Mouse (Mus musculus): Measurements from ENCODE around the gene Wnk4.

Gene Wnk4

DNA sequence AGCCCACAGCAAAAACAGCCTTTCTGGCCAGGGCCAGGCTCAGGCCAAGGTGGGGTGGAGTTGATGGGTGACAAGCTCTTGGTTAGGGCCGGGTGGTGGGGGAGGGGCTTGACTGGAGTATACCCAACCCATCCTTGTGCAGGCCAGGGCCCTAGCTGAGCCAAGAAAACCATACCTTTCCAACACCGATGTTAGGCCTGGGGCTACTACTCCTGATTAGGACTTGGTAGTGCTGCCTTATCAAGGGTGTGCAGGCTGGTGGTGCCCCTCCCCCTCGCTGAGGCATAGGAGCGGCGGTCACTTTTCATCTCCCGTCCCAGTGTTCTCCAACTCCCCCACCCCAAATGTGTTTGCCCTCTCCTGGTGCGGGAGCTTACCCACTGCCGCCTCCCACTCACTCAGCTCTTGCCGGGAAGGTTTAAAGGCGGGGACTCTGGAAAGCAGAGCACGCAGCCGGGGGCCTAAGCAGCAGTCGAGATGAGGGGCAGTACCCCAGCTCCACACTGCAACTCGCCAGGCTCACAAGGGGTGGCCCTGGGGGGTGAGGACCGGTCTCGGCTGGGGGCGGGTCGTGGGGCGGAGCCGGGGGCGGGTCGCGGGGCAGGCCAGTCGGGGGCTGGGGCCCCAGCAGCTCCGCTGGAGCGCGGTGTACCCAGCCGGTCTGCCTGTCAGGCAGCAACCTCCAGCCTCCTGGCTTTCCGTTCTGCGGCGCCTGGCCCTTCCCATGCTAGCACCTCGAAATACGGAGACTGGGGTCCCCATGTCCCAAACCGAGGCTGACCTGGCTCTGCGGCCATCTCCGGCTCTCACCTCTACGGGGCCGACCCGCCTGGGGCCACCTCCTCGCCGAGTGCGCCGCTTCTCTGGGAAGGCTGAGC lies at the start of gene Wnk4:
Gene Wnk4, plus strand, starts transcription at position 620 of the 878 bp plus-strand sequence.
- peak; percentile 79 for DNase-seq

- peak; percentile 85 for DNase-seq
Measured at GRCm38 (mm10) chr11:101211970-101212369, 48.4 kb upstream of the Wnk4 start.

- no peak for DNase-seq
Measured at GRCm38 (mm10) chr11:101216936-101217335, 43.4 kb upstream of the Wnk4 start.

DNA sequence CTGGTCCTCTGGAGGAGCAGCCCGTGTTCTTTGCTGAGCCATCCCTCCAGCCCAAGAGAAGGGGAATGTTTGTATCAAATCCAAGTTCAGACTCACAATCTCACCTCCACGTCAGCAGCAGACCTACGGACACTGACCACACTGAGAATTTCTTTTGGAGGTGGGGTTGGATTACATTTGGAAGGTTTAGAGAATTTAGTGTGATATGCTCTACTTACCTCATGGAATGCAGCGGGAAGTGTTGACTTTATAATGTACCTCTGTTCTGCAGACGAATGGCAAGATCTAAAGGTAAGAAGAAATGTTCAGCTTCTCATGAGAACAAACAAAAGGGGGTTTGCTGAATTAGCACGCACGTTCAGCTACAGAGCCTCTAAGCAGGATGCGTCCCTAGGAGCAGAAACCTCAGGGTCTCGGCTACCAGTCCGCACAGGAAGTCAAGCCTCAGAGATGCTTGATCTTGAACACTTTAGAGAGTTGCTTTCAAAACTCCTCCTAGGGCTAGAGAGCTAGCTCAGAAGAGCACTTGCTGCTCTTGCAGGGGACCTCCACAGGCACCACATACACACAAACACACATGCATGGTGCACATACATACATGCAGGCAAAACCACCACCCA lies 41.8 kb upstream of the Wnk4 start:
- DNase-seq = no peak

- no peak for DNase-seq
Measured at GRCm38 (mm10) chr11:101220853-101221252, 39.5 kb upstream of the Wnk4 start.

DNA sequence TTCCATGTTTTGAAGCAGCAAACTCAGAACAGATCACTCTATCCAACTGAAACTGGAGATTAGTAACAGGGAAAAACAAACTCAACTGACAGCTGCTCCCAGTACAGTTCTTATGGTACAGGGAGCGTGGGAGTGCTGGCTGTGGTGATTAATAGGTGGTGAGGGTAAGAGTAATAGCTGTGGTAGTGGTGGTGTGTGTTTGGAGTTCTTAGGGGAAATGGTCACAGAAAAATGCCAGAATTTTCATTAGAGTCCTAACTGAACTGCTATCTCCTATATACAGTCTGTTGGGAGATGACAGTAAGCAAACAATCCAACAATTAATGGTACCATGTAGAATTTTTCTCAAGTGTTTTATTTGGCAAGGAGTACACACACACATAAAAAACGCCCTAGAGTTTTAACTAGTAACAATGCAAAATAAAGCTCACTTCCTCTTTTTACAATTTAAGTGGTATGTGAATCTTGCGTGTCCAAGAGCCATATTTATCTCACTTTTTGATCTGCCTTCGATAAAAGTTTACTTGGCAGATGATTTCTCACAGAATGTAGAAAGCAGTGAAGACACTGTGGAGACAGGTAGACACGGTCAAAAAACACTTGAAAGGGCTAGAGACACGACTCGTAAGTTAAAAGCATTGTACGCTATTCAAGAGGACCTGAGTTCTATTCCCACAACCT lies 38.9 kb upstream of the Wnk4 start:
- no peak for DNase-seq

- DNase-seq = no peak
Measured at GRCm38 (mm10) chr11:101224337-101224736, 36.0 kb upstream of the Wnk4 start.

- DNase-seq = no peak
Measured at GRCm38 (mm10) chr11:101225331-101226064, 34.9 kb upstream of the Wnk4 start.

DNA sequence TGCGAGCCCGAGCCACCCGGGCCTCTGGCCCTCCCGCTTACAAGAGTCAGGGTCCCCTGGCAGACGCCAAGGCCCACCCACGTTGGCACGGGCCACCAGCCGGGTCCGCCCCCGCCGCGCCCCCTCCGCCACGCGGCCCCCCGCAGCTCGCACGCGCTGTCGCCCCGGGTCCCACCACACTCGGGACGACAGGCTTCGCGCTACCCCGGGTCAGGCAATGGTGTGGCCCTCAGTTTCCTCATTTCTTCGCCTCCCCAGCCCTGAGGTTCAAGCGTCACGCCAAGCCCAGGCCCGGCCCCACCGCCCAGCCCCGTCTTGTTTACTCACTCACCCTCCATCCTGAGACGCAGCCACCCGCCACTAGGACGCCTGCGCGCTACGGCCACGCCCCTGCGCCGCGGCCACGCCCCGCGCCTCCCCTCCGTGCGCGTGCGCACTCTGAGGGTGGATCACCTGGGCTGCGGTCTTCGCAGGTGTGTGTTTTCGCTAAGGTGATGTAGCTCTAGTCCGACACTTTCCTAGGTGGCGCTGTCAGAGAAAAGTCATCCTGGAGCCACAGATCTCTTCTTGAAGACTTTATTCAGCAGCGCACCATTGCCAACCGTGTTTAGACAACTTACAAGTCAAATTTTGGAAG lies 34.2 kb upstream of the Wnk4 start, which contains the start of gene Ezh1:
Gene Ezh1, minus strand, starts transcription at position 399 of the 637 bp plus-strand sequence.
- DNase-seq = peak; percentile 86

GRCm38 (mm10) chr11:101229361-101229900 lies 30.9 kb upstream of the Wnk4 start:
- no peak for DNase-seq

GRCm38 (mm10) chr11:101230061-101230511 lies 30.3 kb upstream of the Wnk4 start:
- no peak for DNase-seq

DNA sequence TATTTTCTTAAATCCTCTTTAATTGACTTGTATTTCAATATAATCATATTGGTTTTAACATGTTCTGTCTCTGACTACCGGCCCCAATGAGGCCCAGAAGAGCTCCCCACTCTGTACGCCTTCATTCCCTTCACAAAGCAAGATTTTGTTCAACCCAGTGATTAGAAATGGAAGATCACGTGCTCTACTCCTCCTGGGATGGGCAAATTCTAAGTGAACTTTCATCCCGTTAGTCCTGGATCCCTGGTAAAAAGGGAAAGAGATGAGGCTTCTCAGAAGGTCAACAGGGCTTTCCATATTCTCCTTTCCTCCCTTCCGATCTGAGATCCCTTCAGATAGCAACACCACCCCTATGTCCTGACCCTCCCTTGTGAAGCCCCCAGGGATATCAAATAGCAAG lies 29.8 kb upstream of the Wnk4 start:
- DNase-seq = no peak

- DNase-seq = peak; percentile 40
Measured at GRCm38 (mm10) chr11:101230991-101231871, 29.1 kb upstream of the Wnk4 start.

DNA sequence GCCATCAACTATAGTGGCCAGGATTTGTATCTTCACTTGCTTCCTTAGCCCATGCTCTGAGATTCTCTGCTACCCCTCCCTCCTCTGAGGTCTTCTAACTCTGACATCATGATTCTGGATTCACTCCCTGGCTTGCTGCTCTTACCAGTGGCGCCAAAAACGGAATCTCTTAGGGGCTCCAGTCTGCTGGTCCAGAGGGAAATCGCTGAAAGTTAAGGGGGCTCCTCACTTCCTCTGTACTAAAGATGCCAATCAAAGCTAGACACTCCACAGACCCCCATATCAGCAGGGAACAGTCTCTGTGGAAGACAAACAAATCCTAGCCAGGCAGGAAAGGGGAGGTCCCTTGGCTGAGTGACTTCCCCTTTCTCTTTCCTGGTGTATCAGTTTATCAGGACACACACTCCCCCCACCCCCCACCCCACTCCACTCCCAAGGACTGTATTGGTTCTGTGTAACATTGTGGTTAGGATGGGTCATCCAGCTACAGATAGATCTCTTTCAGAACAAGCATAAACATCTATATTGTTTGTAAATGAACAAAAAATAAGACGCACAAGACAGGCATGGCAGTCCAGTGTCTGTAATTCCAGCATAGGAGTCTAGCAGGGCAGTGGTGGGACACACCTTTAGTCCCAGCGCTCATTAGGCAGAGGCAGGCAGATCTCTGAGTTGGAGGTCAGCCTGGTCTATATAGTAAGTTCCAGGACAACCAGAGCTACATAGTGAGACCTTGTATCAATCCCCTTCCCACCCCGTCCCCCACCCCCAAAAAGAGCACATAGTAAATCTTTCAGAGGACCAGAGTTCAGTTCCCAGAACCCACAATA lies 28.1 kb upstream of the Wnk4 start:
- no peak for DNase-seq

DNA sequence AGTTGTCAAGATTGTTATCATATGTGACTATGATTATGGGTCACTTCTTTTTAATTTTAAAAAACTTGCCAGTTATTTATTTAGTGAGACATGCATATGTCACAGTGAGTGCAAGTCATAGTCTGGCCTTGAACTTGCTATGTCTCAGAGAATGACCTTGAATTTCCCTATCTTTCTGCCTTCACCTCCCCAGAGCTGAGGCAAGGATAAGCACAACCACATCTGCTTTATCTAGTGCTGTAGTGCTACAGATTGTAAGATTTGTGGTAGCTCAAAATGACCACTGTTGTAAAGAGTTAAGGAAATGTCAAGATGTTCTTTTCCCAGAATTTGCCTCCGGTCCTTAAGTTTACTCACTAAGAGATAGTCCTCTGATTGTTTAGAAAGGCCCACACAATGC lies 27.1 kb upstream of the Wnk4 start:
- DNase-seq = no peak

DNA sequence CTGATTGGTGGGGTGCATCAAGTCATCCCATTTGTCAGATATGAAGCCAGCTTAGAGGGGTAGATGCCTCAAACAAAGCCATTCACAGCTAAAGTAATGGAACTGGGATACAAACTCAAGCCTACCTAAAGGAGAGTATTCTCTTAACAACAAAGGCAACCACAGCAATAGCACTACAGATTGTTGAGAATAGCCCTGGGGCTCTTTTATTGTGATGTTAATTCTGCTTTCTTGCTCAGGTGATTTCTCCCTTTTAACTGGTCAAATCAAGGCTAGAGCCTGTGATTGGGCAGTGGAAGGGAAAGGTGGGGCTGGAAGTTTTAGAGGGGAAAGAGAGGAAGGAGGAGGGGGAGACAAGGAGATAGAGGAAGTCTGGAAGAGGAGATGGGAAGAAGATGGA lies 26.2 kb upstream of the Wnk4 start:
- DNase-seq = no peak

DNA sequence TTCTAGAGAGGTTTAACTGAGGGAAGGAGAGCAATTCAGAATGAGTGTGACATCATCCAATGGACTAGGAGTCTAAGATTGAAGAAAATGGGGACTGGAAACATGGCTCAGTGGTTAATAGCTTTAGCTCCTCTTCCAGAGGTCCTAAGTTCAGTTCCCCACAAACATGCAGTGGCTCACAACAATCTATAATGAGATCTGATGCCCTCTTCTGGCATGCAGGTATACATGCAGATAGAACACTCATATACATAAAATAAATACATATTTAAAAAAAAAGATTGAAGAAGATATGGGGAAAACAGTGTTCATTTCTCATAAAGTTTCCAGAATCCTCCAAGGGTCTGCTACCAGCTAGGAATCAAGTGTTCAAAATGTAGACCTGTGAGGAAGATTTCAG lies 24.9 kb upstream of the Wnk4 start:
- DNase-seq = no peak

- no peak for DNase-seq
Measured at GRCm38 (mm10) chr11:101236782-101237181, 23.6 kb upstream of the Wnk4 start.

DNA sequence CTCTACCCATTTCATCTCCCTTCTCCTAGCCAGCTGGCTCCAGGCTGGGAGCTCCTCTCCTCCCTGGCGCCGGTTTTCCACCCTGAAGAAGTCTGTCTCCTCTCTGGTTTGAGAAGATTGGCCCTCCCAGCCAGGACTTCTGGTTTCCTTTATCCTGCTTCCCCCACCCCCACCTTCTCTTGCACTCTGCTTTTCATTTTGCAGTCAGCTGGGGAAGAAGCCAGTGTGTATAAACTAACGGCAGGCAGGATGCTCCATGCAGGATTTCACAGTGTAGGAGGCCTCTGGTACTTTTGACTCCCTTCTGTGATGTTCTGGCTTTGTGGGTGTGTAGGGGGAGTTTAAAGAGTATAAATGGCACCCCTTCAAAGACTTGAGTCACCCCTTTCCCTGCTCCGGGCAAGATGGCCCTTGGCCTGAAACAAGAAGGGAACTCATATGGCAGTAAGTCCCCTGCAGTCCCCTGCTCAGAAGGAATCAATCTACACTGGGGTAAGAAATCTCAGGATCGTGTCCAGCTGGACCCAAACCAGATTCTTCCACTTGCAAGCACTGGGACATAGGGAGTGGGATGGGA lies 22.2 kb upstream of the Wnk4 start:
- no peak for DNase-seq

DNA sequence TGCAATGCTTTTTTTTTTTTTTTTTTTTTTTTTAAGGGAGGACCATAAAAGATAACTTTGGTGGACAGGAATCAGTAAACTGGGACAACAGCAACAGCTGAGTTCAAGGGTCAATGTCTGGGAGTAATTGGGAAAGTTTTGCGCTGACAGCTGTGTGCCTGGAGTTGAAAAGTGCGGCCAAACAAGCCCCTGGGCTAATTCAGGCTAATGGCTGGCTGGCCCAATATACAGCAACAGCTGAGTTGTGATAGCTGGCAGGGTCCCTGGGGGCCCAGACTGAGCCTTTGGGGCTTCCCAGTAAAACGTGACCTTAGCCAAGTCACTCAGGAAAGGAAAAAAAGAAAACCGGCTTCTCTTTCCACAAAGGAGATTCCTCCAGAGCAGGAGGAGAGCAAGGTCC lies 15.3 kb upstream of the Wnk4 start:
- no peak for DNase-seq

All from retina, postnatal 1 day (tissue).